Mouse (Mus musculus) naive thymus-derived CD4-positive, alpha-beta T cell, adult 5 months (primary cell): ENCODE results near the gene Olfr1249. TPM values are rescaled to one million over a fixed set of nuclear protein-coding genes. Genes with fewer than 3 reads are reported as not detected.

Experiments used
- polyA plus RNA-seq: library from polyadenylated mRNA; unstranded; fragments of 100-300 nt; shearing (Covaris generic); gene quantifications from one replicate; pipeline ENCODE4 v1.2.1, GENCODE M21; 2017

Gene Olfr1249
- not detected for polyA plus RNA-seq

GRCm38 (mm10) chr2:89634883-89635282 is at the start of gene Olfr1249:
TSS of gene Olfr1249 (minus strand) at chr2:89634983.

DNA sequence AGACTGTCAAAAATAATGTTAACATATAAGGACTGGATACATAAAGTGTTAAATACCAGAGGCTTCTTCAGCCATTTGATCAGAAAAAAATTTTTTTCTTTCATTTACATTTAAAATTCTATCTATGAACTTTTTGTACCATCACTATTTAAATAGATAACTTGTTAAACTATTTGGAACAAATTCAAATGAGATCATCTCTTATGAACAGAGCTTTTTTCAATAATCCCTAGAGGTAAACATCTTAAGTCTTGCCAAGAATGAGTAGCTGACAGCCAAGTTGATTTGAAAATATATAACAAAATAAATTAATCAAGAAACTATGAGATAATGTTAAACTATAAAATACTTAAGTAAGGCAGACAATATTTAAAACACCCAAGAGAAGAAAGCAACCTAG is 37.1 kb upstream of the Olfr1249 start, which contains the start of gene Olfr1251:
Gene Olfr1251 (minus strand): TSS at position 101 of the 400 bp plus-strand sequence.

DNA sequence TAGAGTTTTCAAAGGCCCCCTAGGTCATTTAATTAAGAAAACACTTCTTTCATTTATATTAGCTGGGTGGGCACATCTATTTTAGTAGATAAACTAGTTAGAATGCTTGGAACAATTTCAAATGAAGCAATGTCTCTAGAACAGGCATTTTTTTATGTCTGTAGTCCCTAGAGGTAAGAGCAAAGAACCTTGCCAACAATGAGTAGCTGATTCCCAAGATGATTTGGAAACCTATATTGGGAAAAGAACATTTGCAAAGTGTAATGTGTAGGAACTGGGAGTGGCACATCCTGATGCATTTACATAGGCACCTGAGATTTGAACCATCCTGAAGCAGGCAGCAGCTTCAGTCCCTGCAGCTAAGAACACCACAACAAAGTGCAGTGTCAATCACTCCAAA is 26.6 kb upstream of the Olfr1249 start, which contains the start of gene Olfr1250:
Gene Olfr1250 (minus strand): TSS at position 101 of the 400 bp plus-strand sequence.

GRCm38 (mm10) chr2:89618145-89618544 is 16.6 kb downstream of the Olfr1249 start, which contains the start of gene Olfr1248:
TSS of gene Olfr1248 (minus strand) at chr2:89618245.

DNA sequence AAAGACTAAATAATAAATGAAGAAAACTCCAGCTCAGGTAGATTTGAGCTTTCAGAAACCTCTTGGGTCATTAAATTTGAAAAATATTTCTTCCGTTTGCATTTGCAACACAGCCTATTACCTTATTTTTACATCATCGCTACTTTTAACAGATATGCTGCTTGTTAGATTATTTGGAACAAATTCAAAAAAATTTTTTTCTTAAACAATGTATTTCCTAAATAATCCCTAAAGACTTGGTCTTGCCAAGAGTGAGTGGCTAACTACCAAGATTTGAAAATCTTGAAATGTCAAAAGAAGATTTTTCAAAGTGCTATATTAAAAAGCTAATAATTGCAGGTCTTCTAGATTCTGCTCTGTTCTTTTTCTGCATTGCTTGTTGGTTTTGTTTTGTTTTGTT is 20.8 kb downstream of the Olfr1249 start, which contains the start of gene Olfr1247:
Gene Olfr1247 (minus strand): TSS at position 101 of the 400 bp plus-strand sequence.

DNA sequence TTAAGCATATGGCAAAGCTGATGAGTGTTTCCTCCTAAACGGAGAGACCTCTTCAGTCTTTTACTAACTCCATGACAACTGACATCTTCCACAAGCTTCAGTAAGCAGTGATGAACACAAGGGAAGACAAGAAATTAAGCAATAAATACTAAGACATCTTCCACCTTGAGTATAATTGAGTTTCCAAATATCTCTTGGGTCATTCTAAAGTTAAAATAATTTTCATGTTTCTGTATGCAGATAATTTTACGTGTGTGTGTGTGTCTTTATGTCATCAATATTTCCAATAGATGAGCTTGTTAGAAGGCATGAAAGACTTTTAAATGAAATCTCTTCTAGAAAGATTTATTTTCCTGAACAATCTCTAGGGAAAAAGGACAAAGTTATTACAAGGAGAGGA is 41.7 kb downstream of the Olfr1249 start, which contains the start of gene Olfr1246:
Gene Olfr1246 (minus strand): TSS at position 101 of the 400 bp plus-strand sequence.

Other genes with a start within 250 kb of the Olfr1249 start
- gene Olfr1238, start 225.3 kb downstream of the Olfr1249 start, polyA plus RNA-seq: not detected
- gene Olfr1239, start 214.6 kb downstream of the Olfr1249 start, polyA plus RNA-seq: not detected
- gene Olfr1240, start 192.0 kb downstream of the Olfr1249 start, polyA plus RNA-seq: not detected
- not detected for gene Olfr1241, start 147.9 kb downstream of the Olfr1249 start, polyA plus RNA-seq
- gene Olfr1242, start 136.6 kb downstream of the Olfr1249 start, polyA plus RNA-seq: not detected
- not detected for gene Olfr1243, start 103.5 kb downstream of the Olfr1249 start, polyA plus RNA-seq
- gene Olfr1245, start 56.5 kb downstream of the Olfr1249 start, polyA plus RNA-seq: not detected
- not detected for gene Olfr1246, start 41.8 kb downstream of the Olfr1249 start, polyA plus RNA-seq
- gene Olfr1247, start 20.9 kb downstream of the Olfr1249 start, polyA plus RNA-seq: not detected
- not detected for gene Olfr1248, start 16.7 kb downstream of the Olfr1249 start, polyA plus RNA-seq
- not detected for gene Olfr1250, start 26.5 kb upstream of the Olfr1249 start, polyA plus RNA-seq
- gene Olfr1251, start 37.0 kb upstream of the Olfr1249 start, polyA plus RNA-seq: not detected
- not detected for gene Olfr1252, start 90.0 kb upstream of the Olfr1249 start, polyA plus RNA-seq
- gene Olfr1253, start 122.1 kb upstream of the Olfr1249 start, polyA plus RNA-seq: not detected
- gene Olfr1254, start 158.6 kb upstream of the Olfr1249 start, polyA plus RNA-seq: not detected
- gene Olfr1255, start 177.1 kb upstream of the Olfr1249 start, polyA plus RNA-seq: not detected
- gene Olfr1256, start 206.6 kb upstream of the Olfr1249 start, polyA plus RNA-seq: not detected
- not detected for gene Olfr48, start 213.2 kb upstream of the Olfr1249 start, polyA plus RNA-seq
- gene Olfr1257, start 243.5 kb upstream of the Olfr1249 start, polyA plus RNA-seq: not detected